8 mouse cellular contexts compared by ENCODE assay signal in the genomic region with DNA sequence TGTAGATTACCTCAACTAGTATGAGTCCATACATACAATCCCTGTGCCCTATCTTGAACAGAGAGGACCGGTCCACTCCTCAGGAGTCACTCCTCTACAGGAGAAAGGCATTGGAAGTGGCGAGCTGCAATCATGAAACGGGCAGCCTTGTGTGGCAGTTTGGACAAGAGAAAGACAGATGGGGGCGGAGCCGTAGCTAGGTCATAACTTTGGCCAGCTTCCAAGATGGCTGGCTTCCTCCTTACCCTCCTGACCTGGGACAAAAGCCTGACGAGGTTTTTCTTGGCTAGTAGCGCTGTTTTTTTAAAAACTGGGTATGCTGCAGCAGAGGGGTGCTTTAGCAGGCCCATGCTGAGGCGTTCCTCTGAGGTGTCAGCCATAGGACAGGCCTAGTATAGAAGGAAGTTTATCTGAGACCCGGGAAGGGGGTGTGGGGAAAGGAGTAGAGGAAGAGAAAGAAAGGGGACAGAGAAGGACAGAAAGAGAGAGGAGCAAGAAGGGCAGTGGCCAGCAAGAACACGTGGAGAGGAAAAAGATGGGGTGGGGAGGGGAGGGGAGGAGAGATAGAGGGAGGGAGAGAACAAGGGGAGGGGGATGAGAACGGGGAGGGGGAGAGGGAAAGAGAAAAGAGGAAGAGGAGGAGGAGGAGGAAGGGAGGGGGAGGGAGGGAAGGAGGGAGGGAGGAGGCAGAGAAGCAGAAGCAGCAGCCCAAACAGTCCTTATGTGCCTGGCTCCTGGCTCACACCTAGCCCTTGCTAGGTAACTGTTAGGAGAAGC. TPM values are rescaled to one million over a fixed set of nuclear protein-coding genes. Genes with fewer than 3 reads are reported as not detected.
DNase-seq lines count a peak whose midpoint lies in the region; ATAC-seq and TF ChIP-seq lines count a peak whose summit lies in the region.

No protein-coding gene starts in this region.

- TF ChIP-seq POLR2A in cortical plate, adult 2 months (IDR thresholded peaks at IDR 0.05; ENCODE audit: extremely low read depth, insufficient read depth, low read length): no peak
- TF ChIP-seq POLR2A in limb, embryonic 14.5 days (IDR thresholded peaks at IDR 0.05; ENCODE audit: borderline replicate concordance, extremely low read depth, insufficient read depth, insufficient read length): no peak
- no peak for TF ChIP-seq POLR2A in thymus, adult 2 months (IDR thresholded peaks at IDR 0.05; ENCODE audit: control insufficient read depth, extremely low read depth, insufficient read depth, low read length, poor library complexity)

- TF ChIP-seq CTCF in cortical plate, adult 2 months (IDR thresholded peaks at IDR 0.05; ENCODE audit: extremely low read depth, insufficient read depth, low read length): no peak
- no peak for TF ChIP-seq CTCF in thymus, adult 2 months (IDR thresholded peaks at IDR 0.05; ENCODE audit: borderline replicate concordance, control insufficient read depth, extremely low read depth, insufficient read depth, low read length, poor library complexity)

- 0 out of 2 replicates have a peak, but pooled peaks cover 2% of the 10 kb centered on the region for H3K4me1 ChIP-seq in cortical plate, adult 2 months (ENCODE audit: control insufficient read depth, insufficient read depth, low read length)
- H3K4me1 ChIP-seq in intestine, embryonic 15.5 days (replicated peaks): peaks cover 21% of the 10 kb centered on the region
- peaks cover 34% of the 10 kb centered on the region for H3K4me1 ChIP-seq in limb, embryonic 14.5 days (ENCODE audit: control insufficient read depth, insufficient read depth, low read length)
- H3K4me1 ChIP-seq in midbrain, embryonic 12.5 days: peaks cover 29% of the 10 kb centered on the region
- H3K4me1 ChIP-seq in stomach, embryonic 15.5 days: peaks cover 33% of the 10 kb centered on the region
- H3K4me1 ChIP-seq in thymus, adult 2 months (replicated peaks; ENCODE audit: control insufficient read depth, insufficient read depth, low read length): 0 out of 2 replicates have a peak, but pooled peaks cover 8% of the 10 kb centered on the region

- peak; percentile 57 for ATAC-seq in intestine, embryonic 15.5 days
- no peak for ATAC-seq in limb, embryonic 14.5 days (ENCODE audit: low FRiP score, low read depth)
- ATAC-seq in midbrain, embryonic 12.5 days (ENCODE audit: low FRiP score, low read depth): no peak; the same call in none of the 2 replicates
- ATAC-seq in stomach, embryonic 15.5 days (ENCODE audit: insufficient read depth, low FRiP score, low read depth): peak; percentile 48

- H3K27me3 ChIP-seq in intestine, embryonic 15.5 days (replicated peaks): no peaks in the 10 kb centered on the region
- H3K27me3 ChIP-seq in limb, embryonic 14.5 days (ENCODE audit: control insufficient read depth, insufficient read depth, low read length): no peaks in the 10 kb centered on the region
- H3K27me3 ChIP-seq in midbrain, embryonic 12.5 days: no peaks in the 10 kb centered on the region; the same call in 1 of the 2 replicates
- no peaks in the 10 kb centered on the region for H3K27me3 ChIP-seq in stomach, embryonic 15.5 days (replicated peaks)
- H3K27me3 ChIP-seq in thymus, adult 2 months (ENCODE audit: control insufficient read depth, insufficient read depth, low read length): no peaks in the 10 kb centered on the region

- no peaks in the 10 kb centered on the region for H3K36me3 ChIP-seq in intestine, embryonic 15.5 days
- no peaks in the 10 kb centered on the region for H3K36me3 ChIP-seq in limb, embryonic 14.5 days (ENCODE audit: control insufficient read depth, insufficient read depth, low read length)
- H3K36me3 ChIP-seq in midbrain, embryonic 12.5 days: 0 out of 2 replicates have a peak, but pooled peaks cover 3% of the 10 kb centered on the region
- no peaks in the 10 kb centered on the region for H3K36me3 ChIP-seq in stomach, embryonic 15.5 days
- no peaks in the 10 kb centered on the region for H3K36me3 ChIP-seq in thymus, adult 2 months (ENCODE audit: control insufficient read depth, insufficient read depth, low read length)

- H3K9me3 ChIP-seq in intestine, embryonic 15.5 days: no peaks in the 10 kb centered on the region
- H3K9me3 ChIP-seq in limb, embryonic 14.5 days (ENCODE audit: control insufficient read depth, low read length): no peaks in the 10 kb centered on the region
- no peaks in the 10 kb centered on the region for H3K9me3 ChIP-seq in midbrain, embryonic 12.5 days
- H3K9me3 ChIP-seq in stomach, embryonic 15.5 days: no peaks in the 10 kb centered on the region

- 0 out of 2 replicates have a peak overlapping the region, but pooled peaks have one; percentile 17 for H3K4me3 ChIP-seq in cortical plate, adult 2 months (ENCODE audit: insufficient read depth, low read length)
- peak overlapping the region; percentile 39; the same call in 1 of the 2 replicates for H3K4me3 ChIP-seq in intestine, embryonic 15.5 days (replicated peaks)
- H3K4me3 ChIP-seq in limb, embryonic 14.5 days (replicated peaks; ENCODE audit: low read length): no peak overlapping the region
- H3K4me3 ChIP-seq in midbrain, embryonic 12.5 days: no peak overlapping the region
- H3K4me3 ChIP-seq in stomach, embryonic 15.5 days (replicated peaks): peak overlapping the region; percentile 43; the same call in 1 of the 2 replicates
- H3K4me3 ChIP-seq in thymus, adult 2 months (ENCODE audit: control insufficient read depth, insufficient read depth, low read length): no peak overlapping the region

- H3K4me2 ChIP-seq in intestine, embryonic 15.5 days (replicated peaks): peak overlapping the region; percentile 77
- peak overlapping the region; percentile 66 for H3K4me2 ChIP-seq in limb, embryonic 14.5 days (replicated peaks; ENCODE audit: low read depth, low read length, severe bottlenecking)
- H3K4me2 ChIP-seq in midbrain, embryonic 12.5 days (replicated peaks): peak overlapping the region; percentile 55
- peak overlapping the region; percentile 75 for H3K4me2 ChIP-seq in stomach, embryonic 15.5 days

- WGBS in intestine, embryonic 15.5 days: 23% methylated on average over 11 of the region's 11 CpGs
- 35% methylated on average over 11 of the region's 11 CpGs for WGBS in limb, embryonic 14.5 days
- WGBS in midbrain, embryonic 12.5 days: 45% methylated on average over 10 of the region's 11 CpGs
- 21% methylated on average over 10 of the region's 11 CpGs for WGBS in stomach, embryonic 15.5 days
- 20% methylated on average over 11 of the region's 11 CpGs for WGBS in thymus, adult 2 months

- peak; percentile 35 for DNase-seq in ZHBTc4 (ENCODE audit: low read depth, low spot score)
- DNase-seq in gonadal fat pad, adult 2 months (ENCODE audit: low read depth): peak; percentile 70
- DNase-seq in limb, embryonic 14.5 days (ENCODE audit: low spot score): peak; percentile 61
- no peak for DNase-seq in thymus, adult 2 months

- H3K9ac ChIP-seq in intestine, embryonic 15.5 days: 0 out of 2 replicates have a peak overlapping the region, but pooled peaks have one; percentile 63
- no peak overlapping the region for H3K9ac ChIP-seq in limb, embryonic 14.5 days (ENCODE audit: low read depth, low read length, severe bottlenecking)
- no peak overlapping the region for H3K9ac ChIP-seq in midbrain, embryonic 12.5 days (replicated peaks)
- no peak overlapping the region for H3K9ac ChIP-seq in stomach, embryonic 15.5 days

- no peak overlapping the region for H3K27ac ChIP-seq in cortical plate, adult 2 months (ENCODE audit: insufficient read depth, low read length)
- H3K27ac ChIP-seq in intestine, embryonic 15.5 days: peak overlapping the region; percentile 88
- H3K27ac ChIP-seq in limb, embryonic 14.5 days (replicated peaks; ENCODE audit: low read depth, low read length): peak overlapping the region; percentile 92
- peak overlapping the region; percentile 69; the same call in 1 of the 2 replicates for H3K27ac ChIP-seq in midbrain, embryonic 12.5 days (replicated peaks)
- H3K27ac ChIP-seq in stomach, embryonic 15.5 days: peak overlapping the region; percentile 91
- H3K27ac ChIP-seq in thymus, adult 2 months (ENCODE audit: control insufficient read depth, insufficient read depth, low read length): no peak overlapping the region

RNA-seq across cellular contexts. Expression of a gene that starts 0.8 kb away (rescaled TPM):
- polyA plus RNA-seq in cortical plate, adult 2 months (2012; rRNA removed): 2.3 and 2.6 TPM in 2 replicates
- 30.1 and 31.8 TPM in 2 replicates for polyA plus RNA-seq in gonadal fat pad, adult 2 months (2012; rRNA removed)
- 5.9 and 6.3 TPM in 2 replicates for polyA plus RNA-seq in intestine, embryonic 15.5 days (2015; fragmentation: Nextera tagmentation; extraction: Ambion mirVana)
- polyA plus RNA-seq in limb, embryonic 14.5 days (2012; rRNA removed): 6.5 and 7.7 TPM in 2 replicates
- polyA plus RNA-seq in limb, embryonic 14.5 days (2014; fragmentation: Nextera tagmentation; extraction: Ambion mirVana): 2.4 and 2.9 TPM in 2 replicates
- polyA plus RNA-seq in midbrain, embryonic 12.5 days (2016; fragmentation: Nextera tagmentation; extraction: Ambion mirVana): 0.89 and 2.2 TPM in 2 replicates
- 4.1 TPM in 2 replicates for polyA plus RNA-seq in stomach, embryonic 15.5 days (2015; fragmentation: Nextera tagmentation; extraction: Ambion mirVana)
- 4.5 and 6.2 TPM in 2 replicates for polyA plus RNA-seq in thymus, adult 2 months (2012; rRNA removed)

RNA-seq across cellular contexts. Expression of a gene that starts 26.4 kb away (rescaled TPM):
- 29.8 and 30.6 TPM in 2 replicates for polyA plus RNA-seq in cortical plate, adult 2 months (2012; rRNA removed)
- 25.9 and 29.7 TPM in 2 replicates for polyA plus RNA-seq in gonadal fat pad, adult 2 months (2012; rRNA removed)
- 16.7 and 17.0 TPM in 2 replicates for polyA plus RNA-seq in intestine, embryonic 15.5 days (2015; fragmentation: Nextera tagmentation; extraction: Ambion mirVana)
- polyA plus RNA-seq in limb, embryonic 14.5 days (2012; rRNA removed): 20.9 and 25.5 TPM in 2 replicates
- polyA plus RNA-seq in limb, embryonic 14.5 days (2014; fragmentation: Nextera tagmentation; extraction: Ambion mirVana): 12.0 and 12.9 TPM in 2 replicates
- 15.5 and 17.2 TPM in 2 replicates for polyA plus RNA-seq in midbrain, embryonic 12.5 days (2016; fragmentation: Nextera tagmentation; extraction: Ambion mirVana)
- 16.0 and 18.0 TPM in 2 replicates for polyA plus RNA-seq in stomach, embryonic 15.5 days (2015; fragmentation: Nextera tagmentation; extraction: Ambion mirVana)
- polyA plus RNA-seq in thymus, adult 2 months (2012; rRNA removed): 46.2 and 49.5 TPM in 2 replicates

Comparison
In these comparisons a context has a peak if more than half of its experiments do, and no peak if none do; other contexts are left out.
1. H3K27ac ChIP-seq: peak in intestine, embryonic 15.5 days (single experiment), limb, embryonic 14.5 days (single experiment), midbrain, embryonic 12.5 days (single experiment) and stomach, embryonic 15.5 days (single experiment); none in cortical plate, adult 2 months (single experiment) and thymus, adult 2 months (single experiment).
2. H3K4me3 ChIP-seq: peak in cortical plate, adult 2 months (single experiment), intestine, embryonic 15.5 days (single experiment) and stomach, embryonic 15.5 days (single experiment); none in limb, embryonic 14.5 days (single experiment), midbrain, embryonic 12.5 days (single experiment) and thymus, adult 2 months (single experiment).
3. ATAC-seq: peak in intestine, embryonic 15.5 days (single experiment) and stomach, embryonic 15.5 days (single experiment); none in limb, embryonic 14.5 days (single experiment) and midbrain, embryonic 12.5 days (single experiment).
4. Peak in every context shown above with its lines, with median percentiles within 50 percentile points of each other: H3K4me2 ChIP-seq.